In genomic region chr13:34038901-34039341, GRCm38 (mm10) we compare ENCODE assay signal across 9 mouse cellular contexts. TPM values are rescaled to one million over a fixed set of nuclear protein-coding genes. Genes with fewer than 3 reads are reported as not detected.
DNase-seq lines count a peak whose midpoint lies in the region; ATAC-seq and TF ChIP-seq lines count a peak whose summit lies in the region.
"Had no signal": no experiment of that assay in that cellular context is flagged by ENCODE, and none has a peak within 500 bp of the region (broad histone marks: within the 10 kb centered on the region; RNA-seq: fewer than 3 reads in every experiment).

No protein-coding gene starts in this region.

- no peak for TF ChIP-seq CTCF in liver, postnatal 0 days (IDR thresholded peaks at IDR 0.05; ENCODE audit: low read depth)

- peak; percentile 65 for DNase-seq in kidney, adult 18-20 months
- DNase-seq in liver, postnatal 0 days, result no peak
- DNase-seq in adrenal gland, postnatal 36 days, result no peak
- no peak for DNase-seq in retina, postnatal 1 day
- no peak for DNase-seq in cerebellum, adult 11 months
- DNase-seq: layer of hippocampus, postnatal 36 days had no signal

- no peak for ATAC-seq in erythroblast, adult 5-6 weeks (replicated peaks; ENCODE audit: low FRiP score, poor library complexity, severe bottlenecking)
- no peak for ATAC-seq in embryonic facial prominence, embryonic 13.5 days (ENCODE audit: insufficient number of reproducible peaks, insufficient read depth, low FRiP score, low TSS enrichment, low read depth)
- ATAC-seq in liver, postnatal 0 days, result peak; percentile 43

- H3K9ac ChIP-seq in embryonic facial prominence, embryonic 13.5 days, result peak overlapping the region; percentile 58
- H3K9ac ChIP-seq in liver, postnatal 0 days (replicated peaks), result peak overlapping the region; percentile 46

- peaks cover 2% of the 10 kb centered on the region; the same call in 1 of the 2 replicates for H3K9me3 ChIP-seq in erythroblast, embryonic 14.5 days (ENCODE audit: control insufficient read depth, low read length)
- no peaks in the 10 kb centered on the region; the same call in 1 of the 2 replicates for H3K9me3 ChIP-seq in embryonic facial prominence, embryonic 13.5 days
- no peaks in the 10 kb centered on the region for H3K9me3 ChIP-seq in liver, postnatal 0 days (ENCODE audit: low read length)

- peaks cover 16% of the 10 kb centered on the region for H3K4me1 ChIP-seq in erythroblast, embryonic 14.5 days (ENCODE audit: control insufficient read depth)
- peaks cover 14% of the 10 kb centered on the region for H3K4me1 ChIP-seq in embryonic facial prominence, embryonic 13.5 days
- peaks cover 15% of the 10 kb centered on the region for H3K4me1 ChIP-seq in liver, postnatal 0 days (ENCODE audit: insufficient read depth)

- TF ChIP-seq EP300 in liver, postnatal 0 days (IDR thresholded peaks at IDR 0.05; ENCODE audit: low read depth), result no peak

- peaks cover 10% of the 10 kb centered on the region for H3K36me3 ChIP-seq in erythroblast, embryonic 14.5 days (ENCODE audit: control insufficient read depth)
- peaks cover 3% of the 10 kb centered on the region for H3K36me3 ChIP-seq in embryonic facial prominence, embryonic 13.5 days
- 0 out of 2 replicates have a peak, but pooled peaks cover 2% of the 10 kb centered on the region for H3K36me3 ChIP-seq in liver, postnatal 0 days (replicated peaks; ENCODE audit: insufficient read depth, low read length)

- peak overlapping the region; percentile 78 for H3K4me3 ChIP-seq in erythroblast, embryonic 14.5 days (replicated peaks)
- H3K4me3 ChIP-seq in embryonic facial prominence, embryonic 13.5 days, result peak overlapping the region; percentile 75
- H3K4me3 ChIP-seq in liver, postnatal 0 days (ENCODE audit: low read depth, low read length), result peak overlapping the region; percentile 81

- no peak overlapping the region for H3K27ac ChIP-seq in embryonic facial prominence, embryonic 13.5 days
- H3K27ac ChIP-seq in liver, postnatal 0 days (ENCODE audit: low read depth), result peak overlapping the region; percentile 80

- peak overlapping the region; percentile 78 for H3K4me2 ChIP-seq in embryonic facial prominence, embryonic 13.5 days
- H3K4me2 ChIP-seq in liver, postnatal 0 days (ENCODE audit: low read depth, low read length), result peak overlapping the region; percentile 88

- H3K27me3 ChIP-seq in erythroblast, embryonic 14.5 days (ENCODE audit: control insufficient read depth), result no peaks in the 10 kb centered on the region
- no peaks in the 10 kb centered on the region for H3K27me3 ChIP-seq in embryonic facial prominence, embryonic 13.5 days
- no peaks in the 10 kb centered on the region for H3K27me3 ChIP-seq in liver, postnatal 0 days (ENCODE audit: insufficient read depth, low read length)

- 24% methylated on average over 8 of the region's 8 CpGs for WGBS in embryonic facial prominence, embryonic 13.5 days
- WGBS in liver, postnatal 0 days (ENCODE audit: insufficient replicate concordance), result 67% methylated on average over 8 of the region's 8 CpGs

RNA-seq across cellular contexts. Expression of gene Bphl, which starts 1.5 kb away (rescaled TPM):
- polyA plus RNA-seq in erythroblast, embryonic 14.5 days (2012), result 0.17 and 0.67 TPM in 2 replicates
- 4.8 and 9.4 TPM in 2 replicates for total RNA-seq in erythroblast, adult 5-6 weeks (2015; ENCODE audit: low replicate concordance)
- total RNA-seq in erythroblast, adult 5-6 weeks (2017; ENCODE audit: low replicate concordance), result 0.94 and 7.2 TPM in 2 replicates
- 50.8 and 53.9 TPM in 2 replicates for polyA plus RNA-seq in embryonic facial prominence, embryonic 13.5 days (2015; fragmentation: Nextera tagmentation; extraction: Ambion mirVana)
- 95.6 and 107 TPM in 2 replicates for polyA plus RNA-seq in liver, postnatal 0 days (2015; fragmentation: Nextera tagmentation; extraction: Ambion mirVana)
- 10 to 100 TPM; 89.7 to 98.7 TPM for total RNA-seq in adrenal gland, postnatal 36 days (2021)

RNA-seq across cellular contexts. Expression of gene Serpinb6a, which starts 36.3 kb away (rescaled TPM):
- polyA plus RNA-seq in erythroblast, embryonic 14.5 days (2012), result 0.44 and 0.81 TPM in 2 replicates
- total RNA-seq in erythroblast, adult 5-6 weeks (2015; ENCODE audit: low replicate concordance), result 12.9 and 23.2 TPM in 2 replicates
- 19.1 and 20.9 TPM in 2 replicates for total RNA-seq in erythroblast, adult 5-6 weeks (2017; ENCODE audit: low replicate concordance)
- polyA plus RNA-seq in embryonic facial prominence, embryonic 13.5 days (2015; fragmentation: Nextera tagmentation; extraction: Ambion mirVana), result 71.2 and 74.5 TPM in 2 replicates
- 26.0 and 28.3 TPM in 2 replicates for polyA plus RNA-seq in liver, postnatal 0 days (2015; fragmentation: Nextera tagmentation; extraction: Ambion mirVana)
- total RNA-seq in adrenal gland, postnatal 36 days (2021), result 100 to 1,000 TPM; 425 to 528 TPM

RNA-seq across cellular contexts. Expression of gene Ripk1, which starts 36.8 kb away (rescaled TPM):
- polyA plus RNA-seq in erythroblast, embryonic 14.5 days (2012), result 0.17 and 0.29 TPM in 2 replicates
- total RNA-seq in erythroblast, adult 5-6 weeks (2015; ENCODE audit: low replicate concordance), result 5.6 and 16.7 TPM in 2 replicates
- total RNA-seq in erythroblast, adult 5-6 weeks (2017; ENCODE audit: low replicate concordance), result 7.0 and 14.8 TPM in 2 replicates
- polyA plus RNA-seq in embryonic facial prominence, embryonic 13.5 days (2015; fragmentation: Nextera tagmentation; extraction: Ambion mirVana), result 14.8 and 17.3 TPM in 2 replicates
- 10.4 and 11.3 TPM in 2 replicates for polyA plus RNA-seq in liver, postnatal 0 days (2015; fragmentation: Nextera tagmentation; extraction: Ambion mirVana)
- total RNA-seq in adrenal gland, postnatal 36 days (2021), result 10 to 100 TPM; 29.9 to 35.4 TPM

RNA-seq across cellular contexts. Expression of gene Tubb2a, which starts 38.9 kb away (rescaled TPM):
- polyA plus RNA-seq in erythroblast, embryonic 14.5 days (2012), result 6.1 and 9.8 TPM in 2 replicates
- 6.0 and 7.7 TPM in 2 replicates for total RNA-seq in erythroblast, adult 5-6 weeks (2015; ENCODE audit: low replicate concordance)
- total RNA-seq in erythroblast, adult 5-6 weeks (2017; ENCODE audit: low replicate concordance), result 8.9 and 9.5 TPM in 2 replicates
- 133 and 136 TPM in 2 replicates for polyA plus RNA-seq in embryonic facial prominence, embryonic 13.5 days (2015; fragmentation: Nextera tagmentation; extraction: Ambion mirVana)
- 64.7 and 78.8 TPM in 2 replicates for polyA plus RNA-seq in liver, postnatal 0 days (2015; fragmentation: Nextera tagmentation; extraction: Ambion mirVana)
- 10 to 100 TPM; 24.6 to 42.9 TPM for total RNA-seq in adrenal gland, postnatal 36 days (2021)

Comparison
In these comparisons a context has a peak if more than half of its experiments do, and no peak if none do; other contexts are left out.
1. RNA of gene Bphl, which starts 1.5 kb away (polyA plus RNA-seq): 95.6 to 107 TPM in liver, postnatal 0 days and 50.8 to 53.9 TPM in embryonic facial prominence, embryonic 13.5 days; 0.17 to 0.67 TPM in erythroblast, embryonic 14.5 days; every median in the first group is over 10 times any median in the second.
2. RNA of gene Serpinb6a, which starts 36.3 kb away (polyA plus RNA-seq): 71.2 to 74.5 TPM in embryonic facial prominence, embryonic 13.5 days and 26.0 to 28.3 TPM in liver, postnatal 0 days; 0.44 to 0.81 TPM in erythroblast, embryonic 14.5 days; every median in the first group is over 10 times any median in the second.
3. Peak in every context shown above with its lines, with median percentiles within 50 percentile points of each other: H3K4me3 ChIP-seq.